Mouse (Mus musculus) MEL (cell line): Measurements from ENCODE around the gene Preb. TPM values are rescaled to one million over a fixed set of nuclear protein-coding genes. Genes with fewer than 3 reads are reported as not detected.

Experiments used
- DNase-seq: peaks from one replicate; pipeline ENCODE4 v3.0.0; 2011; ENCODE audit warnings: low read depth, low spot score
- H3K27ac ChIP-seq: 2 replicates; pipeline ENCODE4 v1.5.1; 2012; ENCODE audit warnings: low read depth, mild to moderate bottlenecking, control low read depth, low read length, moderate library complexity; ENCODE audit not compliant: control insufficient read depth
- H3K27me3 ChIP-seq, 2 experiments: fragments of 150-350 bp in 1 of 2; sonication (generic) in 1 of 2; 2 replicates each; pipeline ENCODE4 v1.6.1; 2012; ENCODE audit warnings: low read length in 2 of 2, mild to moderate bottlenecking in 2 of 2, improper control_type of control experiment in 1 of 2, moderate library complexity in 1 of 2; ENCODE audit not compliant: insufficient read depth in 2 of 2, control insufficient read depth in 1 of 2
- H3K36me3 ChIP-seq, 2 experiments: 2 replicates each; pipeline ENCODE4 v1.6.1; 2012 to 2014; ENCODE audit warnings: low read length in 2 of 2, improper control_type of control experiment in 1 of 2, inconsistent platforms in 1 of 2, mild to moderate bottlenecking in 1 of 2; ENCODE audit not compliant: insufficient read depth in 2 of 2, control insufficient read depth in 1 of 2
- H3K4me1 ChIP-seq, 2 experiments: fragments of 150-350 bp in 1 of 2; sonication (generic) in 1 of 2; 2 replicates each; pipeline ENCODE4 v1.6.1; 2012; ENCODE audit warnings: low read length in 2 of 2, improper control_type of control experiment in 1 of 2, mild to moderate bottlenecking in 1 of 2; ENCODE audit not compliant: insufficient read depth in 2 of 2, control insufficient read depth in 1 of 2
- H3K4me3 ChIP-seq, 2 experiments: fragments of 150-350 bp in 1 of 2; sonication (generic) in 1 of 2; 2 replicates each; pipeline ENCODE4 v1.5.1; 2012; ENCODE audit warnings: low read depth in 2 of 2, low read length in 2 of 2, mild to moderate bottlenecking in 2 of 2, moderate library complexity in 2 of 2, control low read depth in 1 of 2, improper control_type of control experiment in 1 of 2; ENCODE audit not compliant: control insufficient read depth in 1 of 2, insufficient read depth in 1 of 2
- H3K79me2 ChIP-seq: 2 replicates; pipeline ENCODE4 v1.6.1; 2012; ENCODE audit warnings: mild to moderate bottlenecking, low read length, moderate library complexity; ENCODE audit not compliant: control insufficient read depth, poor library complexity, insufficient read depth
- H3K9ac ChIP-seq: 2 replicates; pipeline ENCODE4 v1.6.1; 2012; ENCODE audit warnings: low read depth, mild to moderate bottlenecking, control low read depth, low read length, moderate library complexity; ENCODE audit not compliant: control insufficient read depth, poor library complexity, severe bottlenecking
- H3K9me3 ChIP-seq: fragments of 150-350 bp; sonication (generic); replicated peaks from 2 replicates; pipeline ENCODE4 v1.6.1; 2012; ENCODE audit warnings: mild to moderate bottlenecking, low read length, improper control_type of control experiment, moderate library complexity; ENCODE audit not compliant: insufficient read depth
- BHLHE40 ChIP-seq: IDR thresholded peaks from 2 replicates; pipeline ENCODE4 v1.6.1; 2012; ENCODE audit warnings: low read depth, mild to moderate bottlenecking, inconsistent platforms, low read length, improper control_type of control experiment, borderline replicate concordance
- CHD1 ChIP-seq: IDR thresholded peaks from 2 replicates; pipeline ENCODE4 v1.6.1; 2012; ENCODE audit warnings: low read depth, mild to moderate bottlenecking, inconsistent platforms, low read length, improper control_type of control experiment
- CHD2 ChIP-seq: IDR thresholded peaks from 2 replicates; pipeline ENCODE4 v1.6.1; 2011; ENCODE audit warnings: low read length, improper control_type of control experiment
- CTCF ChIP-seq, 3 experiments: IDR thresholded peaks in 2 of 3; conservative IDR thresholded peaks in 1 of 3; 2 replicates each; pipeline ENCODE4 v1.5.1; 2011 to 2012; ENCODE audit warnings: low read length in 3 of 3, low read depth in 2 of 3, mild to moderate bottlenecking in 2 of 3, improper control_type of control experiment in 1 of 3, inconsistent platforms in 1 of 3, mixed read lengths in 1 of 3, moderate library complexity in 1 of 3; ENCODE audit not compliant: control insufficient read depth in 1 of 3, insufficient read depth in 1 of 3, poor library complexity in 1 of 3, severe bottlenecking in 1 of 3
- E2F4 ChIP-seq: IDR thresholded peaks from 2 replicates; pipeline ENCODE4 v1.6.1; 2011; ENCODE audit warnings: low read depth, low read length, improper control_type of control experiment, borderline replicate concordance
- ELF1 ChIP-seq: IDR thresholded peaks from 2 replicates; pipeline ENCODE4 v1.6.1; 2014; ENCODE audit warnings: low read depth, mild to moderate bottlenecking, inconsistent platforms, low read length, improper control_type of control experiment, moderate library complexity
- ETS1 ChIP-seq: IDR thresholded peaks from 2 replicates; pipeline ENCODE4 v1.6.1; 2012; ENCODE audit warnings: low read depth, mild to moderate bottlenecking, inconsistent platforms, low read length, improper control_type of control experiment, moderate library complexity
- GABPA ChIP-seq: IDR thresholded peaks from 2 replicates; pipeline ENCODE4 v1.6.1; 2012; ENCODE audit warnings: low read depth, mild to moderate bottlenecking, inconsistent platforms, low read length, improper control_type of control experiment, moderate library complexity
- GATA1 ChIP-seq: IDR thresholded peaks from 2 replicates; pipeline ENCODE4 v1.6.1; 2011; ENCODE audit warnings: low read depth, low read length, improper control_type of control experiment
- HCFC1 ChIP-seq: IDR thresholded peaks from 2 replicates; pipeline ENCODE4 v1.6.1; 2012; ENCODE audit warnings: low read depth, mild to moderate bottlenecking, inconsistent platforms, low read length, improper control_type of control experiment, moderate library complexity
- JUND ChIP-seq: IDR thresholded peaks from 2 replicates; pipeline ENCODE4 v1.6.1; 2011; ENCODE audit warnings: low read depth, mild to moderate bottlenecking, improper control_type of control experiment, low read length
- MAFK ChIP-seq: IDR thresholded peaks from 2 replicates; pipeline ENCODE4 v1.6.1; 2011; ENCODE audit warnings: low read depth, mild to moderate bottlenecking, low read length, improper control_type of control experiment, borderline replicate concordance
- MAX ChIP-seq: IDR thresholded peaks from 2 replicates; pipeline ENCODE4 v1.6.1; 2011; ENCODE audit warnings: low read length, improper control_type of control experiment
- MAZ ChIP-seq: IDR thresholded peaks from 2 replicates; pipeline ENCODE4 v1.6.1; 2012; ENCODE audit warnings: low read depth, mild to moderate bottlenecking, inconsistent platforms, low read length, improper control_type of control experiment
- MEF2A ChIP-seq: IDR thresholded peaks from 2 replicates; pipeline ENCODE4 v1.6.1; 2014; ENCODE audit warnings: low read depth, mild to moderate bottlenecking, inconsistent platforms, low read length, improper control_type of control experiment; ENCODE audit not compliant: poor library complexity, insufficient replicate concordance, severe bottlenecking; ENCODE audit errors: extremely low read depth
- MXI1 ChIP-seq: IDR thresholded peaks from 2 replicates; pipeline ENCODE4 v1.6.1; 2011; ENCODE audit warnings: mild to moderate bottlenecking, low read depth, low read length, improper control_type of control experiment
- MYB ChIP-seq: IDR thresholded peaks from 2 replicates; pipeline ENCODE4 v1.6.1; 2011; ENCODE audit warnings: mild to moderate bottlenecking, low read depth, low read length, improper control_type of control experiment
- MYC ChIP-seq: IDR thresholded peaks from 2 replicates; pipeline ENCODE4 v1.6.1; 2011; ENCODE audit warnings: low read depth, mild to moderate bottlenecking, low read length, improper control_type of control experiment, moderate library complexity
- NRF1 ChIP-seq: IDR thresholded peaks from 2 replicates; pipeline ENCODE4 v1.6.1; 2014; ENCODE audit warnings: low read depth, mild to moderate bottlenecking, inconsistent platforms, low read length, improper control_type of control experiment, moderate library complexity; ENCODE audit not compliant: poor library complexity, insufficient read depth, severe bottlenecking
- POLR2A ChIP-seq, 2 experiments: IDR thresholded peaks; 2 replicates each; pipeline ENCODE4 v1.6.1; 2011 to 2012; ENCODE audit warnings: low read length in 2 of 2, mild to moderate bottlenecking in 2 of 2, control low read depth in 1 of 2, improper control_type of control experiment in 1 of 2, low read depth in 1 of 2, moderate library complexity in 1 of 2; ENCODE audit not compliant: control insufficient read depth in 1 of 2, insufficient read depth in 1 of 2, poor library complexity in 1 of 2
- RAD21 ChIP-seq: IDR thresholded peaks from 2 replicates; pipeline ENCODE4 v1.6.1; 2011; ENCODE audit warnings: mild to moderate bottlenecking, low read depth, low read length, improper control_type of control experiment
- RCOR1 ChIP-seq: IDR thresholded peaks from 2 replicates; pipeline ENCODE4 v1.6.1; 2012; ENCODE audit warnings: low read depth, mild to moderate bottlenecking, inconsistent platforms, low read length, improper control_type of control experiment
- SIN3A ChIP-seq: IDR thresholded peaks from 2 replicates; pipeline ENCODE4 v1.6.1; 2012; ENCODE audit warnings: low read length, improper control_type of control experiment, inconsistent platforms
- TBP ChIP-seq: IDR thresholded peaks from 2 replicates; pipeline ENCODE4 v1.8.0; 2011; ENCODE audit warnings: low read depth, low read length, improper control_type of control experiment
- TCF12 ChIP-seq: IDR thresholded peaks from 2 replicates; pipeline ENCODE4 v1.6.1; 2014; ENCODE audit warnings: low read depth, mild to moderate bottlenecking, inconsistent platforms, low read length, improper control_type of control experiment, moderate library complexity
- UBTF ChIP-seq: IDR thresholded peaks from 2 replicates; pipeline ENCODE4 v1.6.1; 2012; ENCODE audit warnings: low read depth, mild to moderate bottlenecking, inconsistent platforms, low read length, improper control_type of control experiment, moderate library complexity, borderline replicate concordance; ENCODE audit not compliant: insufficient read depth
- USF1 ChIP-seq: IDR thresholded peaks from 2 replicates; pipeline ENCODE4 v1.6.1; 2014; ENCODE audit warnings: low read depth, mild to moderate bottlenecking, inconsistent platforms, low read length, improper control_type of control experiment, moderate library complexity
- USF2 ChIP-seq, 2 experiments: IDR thresholded peaks; 2 replicates each; pipeline ENCODE4 v1.6.1; 2011 to 2012; ENCODE audit warnings: improper control_type of control experiment in 2 of 2, low read length in 2 of 2, borderline replicate concordance in 1 of 2, inconsistent platforms in 1 of 2, low read depth in 1 of 2, mild to moderate bottlenecking in 1 of 2; ENCODE audit not compliant: insufficient read depth in 1 of 2
- ZC3H11A ChIP-seq: IDR thresholded peaks from 2 replicates; pipeline ENCODE4 v1.6.1; 2012; ENCODE audit warnings: low read depth, mild to moderate bottlenecking, inconsistent platforms, low read length, improper control_type of control experiment
- ZKSCAN1 ChIP-seq: IDR thresholded peaks from 2 replicates; pipeline ENCODE4 v1.6.1; 2012; ENCODE audit warnings: low read depth, mild to moderate bottlenecking, inconsistent platforms, low read length, improper control_type of control experiment, moderate library complexity
- ZMIZ1 ChIP-seq: IDR thresholded peaks from 2 replicates; pipeline ENCODE4 v1.6.1; 2012; ENCODE audit warnings: low read depth, mild to moderate bottlenecking, inconsistent platforms, low read length, improper control_type of control experiment, moderate library complexity
- ZNF384 ChIP-seq: IDR thresholded peaks from 2 replicates; pipeline ENCODE4 v1.6.1; 2012; ENCODE audit warnings: low read depth, mild to moderate bottlenecking, inconsistent platforms, low read length, improper control_type of control experiment
- polyA plus RNA-seq, 2 experiments: library from polyadenylated mRNA; stranded (reverse) in 1 of 2; unstranded in 1 of 2; fragments of >175 nt in 1 of 2; fragments of >200 nt in 1 of 2; gene quantifications; 2 replicates each; pipeline versions ENCODE4 v1.2.1 to v1.2.4; 2012; ENCODE audit warnings: low replicate concordance in 2 of 2, low read depth in 1 of 2; ENCODE audit not compliant: insufficient read length in 2 of 2, insufficient read depth in 1 of 2, missing spikeins in 1 of 2
- total RNA-seq: library from RNA; depleted of rRNA; stranded (reverse); fragments of 300-350 nt; gene quantifications from 2 replicates; pipeline ENCODE4 v1.2.3, GENCODE M21; 2012

The Preb gene
- total and polyA plus RNA-seq, 3 experiments = 143 to 247 TPM; not detected in 1

DNA sequence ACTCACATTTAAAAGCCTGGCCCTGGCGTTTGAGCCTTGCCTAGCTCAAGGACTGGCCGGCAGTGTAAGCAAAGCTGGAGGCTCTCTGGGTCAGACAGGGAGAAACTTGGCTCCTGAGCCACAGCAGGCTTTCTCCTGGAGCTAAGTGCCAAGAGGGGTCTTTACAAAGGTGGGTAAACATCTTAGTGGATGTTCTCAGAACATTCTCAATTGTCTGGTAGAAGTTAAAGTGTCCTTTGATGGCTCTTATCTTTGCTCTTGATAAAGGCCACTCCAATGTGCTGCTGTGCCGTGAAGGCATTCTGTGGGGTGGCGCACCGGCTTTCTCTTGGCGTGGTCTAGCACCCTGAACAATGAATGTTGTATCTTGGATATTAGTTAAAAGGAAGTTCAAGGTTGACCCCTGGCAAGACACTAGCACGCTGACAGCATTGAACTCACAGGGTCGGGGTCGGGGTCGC is 37.5 kb downstream of the Preb start (continued):
- TF ChIP-seq ELF1 = 0 out of 2 replicates have a peak, but pooled peaks have one; percentile 4
- TF ChIP-seq ZKSCAN1 = no peak
- TF ChIP-seq, all 39 proteins: peak for 5

GRCm38 (mm10) chr5:30921256-30922033 is 38.7 kb downstream of the Preb start, which contains the start of gene Khk:
Khk (plus strand) TSS chr5:30921431.
- Histone ChIP-seq H3K9ac (peak within 1 kb of the TSS; percentile 69), H3K9me3 (no peaks in the 10 kb centered on the region), H3K27me3 (no peaks in the 10 kb centered on the region), H3K4me3 (peak within 1 kb of the TSS; percentile 74 to 89), H3K79me2 (peaks cover 14% of the 10 kb centered on the region), H3K27ac (peak within 1 kb of the TSS; percentile 81), H3K36me3 (peaks cover 0 to 6% of the 10 kb centered on the region in 2 experiments; a peak in 2 of 4 replicates), H3K4me1 (peaks cover 7 to 15% of the 10 kb centered on the region in 2 experiments)
- DNase-seq = peak; percentile 99
- TF ChIP-seq TBP (peak; percentile 96), POLR2A (IDR thresholded peaks at IDR 0.05; ENCODE audit: control insufficient read depth in 1 of 2, insufficient read depth in 1 of 2, low read depth in 1 of 2, low read length in 2 of 2, poor library complexity in 1 of 2) (peak; percentile 77 to 96), GABPA (no peak), ZMIZ1 (peak; percentile 98), USF1 (peak; percentile 99), TCF12 (peak; percentile 64), ZC3H11A (no peak), MYC (peak; percentile 89), MAZ (peak; percentile 92), RAD21 (no peak; the same call in 1 of the 2 replicates), CTCF (IDR thresholded peaks at IDR 0.05 in 2 of 3, conservative IDR thresholded peaks at IDR 0.05 in 1 of 3; ENCODE audit: control insufficient read depth in 1 of 3, insufficient read depth in 1 of 3, low read depth in 2 of 3, low read length in 3 of 3, poor library complexity in 1 of 3, severe bottlenecking in 1 of 3) (peak; percentile 81 to 99 (median 89)), JUND (0 out of 2 replicates have a peak, but pooled peaks have one; percentile 54), GATA1 (peak; percentile 80), HCFC1 (peak; percentile 73), MAFK (no peak), ZNF384 (peak; percentile 67), MXI1 (peak; percentile 86; the same call in 1 of the 2 replicates), SIN3A (peak; percentile 91), RCOR1 (no peak; the same call in none of the 2 replicates), ELF1 (peak; percentile 71), MAX (peak; percentile 74), CHD1 (peak; percentile 96; the same call in 1 of the 2 replicates), E2F4 (0 out of 2 replicates have a peak, but pooled peaks have one; percentile 43), CHD2 (no peak), UBTF (0 out of 2 replicates have a peak, but pooled peaks have one; percentile 80), MYB (no peak), MEF2A (no peak), NRF1 (no peak), ETS1 (peak; percentile 61; the same call in 1 of the 2 replicates), USF2 (IDR thresholded peaks at IDR 0.05; ENCODE audit: borderline replicate concordance in 1 of 2, insufficient read depth in 1 of 2, low read depth in 1 of 2, low read length in 2 of 2) (peak; percentile 75 to 92), BHLHE40 (peak; percentile 90)
